Mouse (Mus musculus) intestine, postnatal 0 days (tissue): Measurements from ENCODE around the gene Fam172a. TPM values are rescaled to one million over a fixed set of nuclear protein-coding genes. Genes with fewer than 3 reads are reported as not detected.

Experiments
- ATAC-seq: fragments of 200-750 bp; cut with Nextera tagmentation; 2 replicates; pipeline ENCODE4 v1.8.0; 2017; ENCODE audit warnings: mild to moderate bottlenecking, moderate TSS enrichment, moderate library complexity
- H3K27ac ChIP-seq: fragments of 300-500 bp; sonication (generic); 2 replicates; pipeline ENCODE4 v1.5.1; 2014; ENCODE audit warnings: mild to moderate bottlenecking, low read depth, low read length, moderate library complexity
- H3K27me3 ChIP-seq: fragments of 300-500 bp; sonication (generic); replicated peaks from 2 replicates; pipeline ENCODE4 v1.6.1; 2014; ENCODE audit warnings: low read length, mixed read lengths; ENCODE audit not compliant: control insufficient read depth, insufficient read depth
- H3K36me3 ChIP-seq: fragments of 300-500 bp; sonication (generic); 2 replicates; pipeline ENCODE4 v1.6.1; 2014; ENCODE audit warnings: mild to moderate bottlenecking, moderate library complexity; ENCODE audit not compliant: control insufficient read depth, insufficient read depth
- H3K4me1 ChIP-seq: fragments of 300-500 bp; sonication (generic); replicated peaks from 2 replicates; pipeline ENCODE4 v1.6.1; 2014; ENCODE audit warnings: antibody characterized with exemption, low read length, mixed read lengths; ENCODE audit not compliant: control insufficient read depth, insufficient read depth
- H3K4me2 ChIP-seq: fragments of 300-500 bp; sonication (generic); replicated peaks from 2 replicates; pipeline ENCODE4 v1.6.1; 2014; ENCODE audit warnings: low read depth, mild to moderate bottlenecking, moderate library complexity
- H3K4me3 ChIP-seq: fragments of 300-500 bp; sonication (generic); 2 replicates; pipeline ENCODE4 v1.5.1; 2014; ENCODE audit warnings: low read depth, low read length
- H3K9ac ChIP-seq: fragments of 300-500 bp; sonication (generic); 2 replicates; pipeline ENCODE4 v1.6.1; 2014; ENCODE audit warnings: mild to moderate bottlenecking, low read depth, low read length
- H3K9me3 ChIP-seq: fragments of 300-500 bp; sonication (generic); 2 replicates; pipeline ENCODE4 v1.6.1; 2016; ENCODE audit warnings: mixed run types; ENCODE audit not compliant: control insufficient read depth
- CTCF ChIP-seq: sonication (generic); IDR thresholded peaks from 2 replicates; pipeline ENCODE4 v1.5.1; 2016; ENCODE audit warnings: low read depth, mild to moderate bottlenecking, control low read depth, antibody characterized with exemption, moderate library complexity
- WGBS: fragments of 180-500 bp; shearing (Covaris S2); extraction: QIAGEN DNeasy Blood & Tissue Kit; methylation state at CpG from one replicate; pipeline ENCODE4 v1.1.7; 2014; 5-methylcytosine and 5-hydroxymethylcytosine counted together
- polyA plus RNA-seq: library from polyadenylated mRNA; unstranded; fragments of >200 nt; fragmentation: Nextera tagmentation; extraction: Ambion mirVana; gene quantifications from 2 replicates; pipeline ENCODE4 v1.2.1, GENCODE M21; 2015

Fam172a gene
- polyA plus RNA-seq, 1 experiment from 2014 or later, result 18.1 TPM

GRCm38 (mm10) chr13:78194850-78195600 lies 493.2 kb downstream of the Fam172a start:
- Histone ChIP-seq H3K4me1 (no peaks in the 10 kb centered on the region), H3K9me3 (no peaks in the 10 kb centered on the region), H3K4me2 (peak overlapping the region; percentile 43), H3K27ac (no peak overlapping the region), H3K27me3 (peaks cover 82% of the 10 kb centered on the region), H3K9ac (no peak overlapping the region), H3K36me3 (no peaks in the 10 kb centered on the region), H3K4me3 (peak overlapping the region; percentile 27)
- 17% methylated on average over 61 of the region's 64 CpGs for WGBS
- no peak for ATAC-seq
- TF ChIP-seq CTCF, result no peak

- Histone ChIP-seq H3K27ac (no peak overlapping the region), H3K27me3 (peaks cover 81% of the 10 kb centered on the region)
- TF ChIP-seq CTCF, result no peak
Measured at GRCm38 (mm10) chr13:78195601-78196115, 493.8 kb downstream of the Fam172a start.

GRCm38 (mm10) chr13:78196236-78196796 lies 494.5 kb downstream of the Fam172a start:
- H3K27me3 ChIP-seq, result peaks cover 81% of the 10 kb centered on the region
- H3K4me1 ChIP-seq, result no peaks in the 10 kb centered on the region
- no peak for ATAC-seq
- H3K27ac ChIP-seq, result no peak overlapping the region
- H3K36me3 ChIP-seq, result no peaks in the 10 kb centered on the region
- 36% methylated on average over 7 of the region's 7 CpGs for WGBS
- no peaks in the 10 kb centered on the region for H3K9me3 ChIP-seq
- H3K9ac ChIP-seq, result no peak overlapping the region
- no peak for TF ChIP-seq CTCF
- H3K4me2 ChIP-seq, result no peak overlapping the region
- no peak overlapping the region for H3K4me3 ChIP-seq

More at GRCm38 (mm10) chr13:78195601-78196115, 493.8 kb downstream of the Fam172a start:
- no peaks in the 10 kb centered on the region for H3K9me3 ChIP-seq
- no peak for ATAC-seq
- no peak overlapping the region for H3K9ac ChIP-seq
- H3K4me2 ChIP-seq, result no peak overlapping the region
- H3K4me1 ChIP-seq, result no peaks in the 10 kb centered on the region
- H3K4me3 ChIP-seq, result peak overlapping the region; percentile 27
- WGBS, result 36% methylated on average over 13 of the region's 13 CpGs
- H3K36me3 ChIP-seq, result no peaks in the 10 kb centered on the region

- H3K27me3 ChIP-seq, result peaks cover 86% of the 10 kb centered on the region
- peak overlapping the region; percentile 86 for H3K4me2 ChIP-seq
- no peak overlapping the region for H3K27ac ChIP-seq
- no peaks in the 10 kb centered on the region for H3K9me3 ChIP-seq
- H3K9ac ChIP-seq, result 0 out of 2 replicates have a peak overlapping the region, but pooled peaks have one; percentile 51
- 7% methylated on average over 9 of the region's 9 CpGs for WGBS
- no peak for ATAC-seq
- no peaks in the 10 kb centered on the region for H3K4me1 ChIP-seq
- no peaks in the 10 kb centered on the region for H3K36me3 ChIP-seq
- TF ChIP-seq CTCF, result no peak
- peak overlapping the region; percentile 66 for H3K4me3 ChIP-seq
Measured at GRCm38 (mm10) chr13:78197286-78197818, 495.5 kb downstream of the Fam172a start.

- Histone ChIP-seq H3K27me3 (peaks cover 86% of the 10 kb centered on the region), H3K27ac (no peak overlapping the region), H3K4me3 (peak overlapping the region; percentile 66), H3K4me1 (no peaks in the 10 kb centered on the region), H3K36me3 (no peaks in the 10 kb centered on the region), H3K9ac (peak overlapping the region; percentile 51; the same call in 1 of the 2 replicates), H3K9me3 (no peaks in the 10 kb centered on the region), H3K4me2 (peak overlapping the region; percentile 86)
- WGBS, result 0% methylated on average over 32 of the region's 33 CpGs
- ATAC-seq, result 0 out of 2 replicates have a peak, but pooled peaks have one; percentile 22
- no peak for TF ChIP-seq CTCF
Measured at GRCm38 (mm10) chr13:78197819-78198390, 496.1 kb downstream of the Fam172a start.

GRCm38 (mm10) chr13:78198391-78198870 lies 496.6 kb downstream of the Fam172a start:
- H3K36me3 ChIP-seq, result no peaks in the 10 kb centered on the region
- no peak for TF ChIP-seq CTCF
- H3K4me1 ChIP-seq, result no peaks in the 10 kb centered on the region
- peak overlapping the region; percentile 47; the same call in 1 of the 2 replicates for H3K27ac ChIP-seq
- H3K27me3 ChIP-seq, result peaks cover 86% of the 10 kb centered on the region
- 0 out of 2 replicates have a peak, but pooled peaks have one; percentile 4 for ATAC-seq
- H3K9me3 ChIP-seq, result no peaks in the 10 kb centered on the region
- peak overlapping the region; percentile 66 for H3K4me3 ChIP-seq
- WGBS, result under 1% methylated on average over 24 of the region's 63 CpGs
- peak overlapping the region; percentile 51 for H3K9ac ChIP-seq
- peak overlapping the region; percentile 86 for H3K4me2 ChIP-seq
